Mouse (Mus musculus) G1E (cell line): ENCODE measurements around the gene Fastkd5. TPM values are rescaled to one million over a fixed set of nuclear protein-coding genes. Genes with fewer than 3 reads are reported as not detected.

Experiments
- ATAC-seq: 2 replicates; pipeline ENCODE4 v1.8.0; 2016; ENCODE audit warnings: mild to moderate bottlenecking; ENCODE audit not compliant: insufficient number of reproducible peaks, poor library complexity, low FRiP score, severe bottlenecking; ENCODE audit errors: extremely low read depth
- DNase-seq: peaks from one replicate; pipeline ENCODE4 v3.0.0; 2012; ENCODE audit warnings: low spot score
- H3K27me3 ChIP-seq: 2 replicates; pipeline ENCODE4 v1.6.1; 2012; ENCODE audit warnings: mild to moderate bottlenecking, low read length, inconsistent platforms; ENCODE audit not compliant: insufficient read depth
- H3K36me3 ChIP-seq: replicated peaks from 2 replicates; pipeline ENCODE3; 2012; ENCODE audit warnings: mild to moderate bottlenecking, inconsistent platforms
- H3K4me1 ChIP-seq: 2 replicates; pipeline ENCODE4 v1.6.1; 2012; ENCODE audit warnings: low read depth, low read length, inconsistent platforms, mixed read lengths; ENCODE audit not compliant: insufficient read depth
- H3K4me3 ChIP-seq: 2 replicates; pipeline ENCODE4 v1.5.1; 2012; ENCODE audit warnings: low read depth, mild to moderate bottlenecking, inconsistent platforms, low read length, moderate library complexity, mixed read lengths
- H3K9me3 ChIP-seq: replicated peaks from 2 replicates; pipeline ENCODE4 v1.6.1; 2012; ENCODE audit warnings: inconsistent platforms
- CTCF ChIP-seq: IDR thresholded peaks from 2 replicates; pipeline ENCODE4 v1.5.1; 2012; ENCODE audit warnings: low read depth, low read length, inconsistent platforms, mixed read lengths
- GATA1 ChIP-seq: IDR thresholded peaks from 2 replicates; pipeline ENCODE4 v1.6.1; 2012; ENCODE audit warnings: borderline replicate concordance, low read length, inconsistent platforms, mixed read lengths
- GATA2 ChIP-seq: IDR thresholded peaks from 2 replicates; pipeline ENCODE4 v1.6.1; 2012; ENCODE audit warnings: low read depth, low read length, inconsistent platforms, borderline replicate concordance
- POLR2AphosphoS5 ChIP-seq: IDR thresholded peaks from 2 replicates; pipeline ENCODE4 v1.6.1; 2012; ENCODE audit warnings: low read depth, low read length, inconsistent platforms; ENCODE audit not compliant: insufficient replicate concordance
- TAL1 ChIP-seq: conservative IDR thresholded peaks from 2 replicates; pipeline ENCODE4 v1.6.1; 2012; ENCODE audit warnings: low read depth, low read length, inconsistent platforms, mixed read lengths
- polyA plus RNA-seq: library from polyadenylated mRNA; stranded (reverse); fragments of >175 nt; gene quantifications from 2 replicates; pipeline ENCODE4 v1.2.3, GENCODE M21; 2012
- total RNA-seq, 2 experiments: library from RNA; stranded (forward) in 1 of 2; stranded (reverse) in 1 of 2; fragments of 200-1000 nt in 1 of 2; fragments of >200 nt in 1 of 2; fragmentation: Nextera tagmentation in 1 of 2; gene quantifications; 2 replicates each; pipeline ENCODE4 v1.2.3; 2014 to 2017

The Fastkd5 gene
- total and polyA plus RNA-seq, 3 experiments: 1.3 to 29.9 (median 20.5) TPM

DNA sequence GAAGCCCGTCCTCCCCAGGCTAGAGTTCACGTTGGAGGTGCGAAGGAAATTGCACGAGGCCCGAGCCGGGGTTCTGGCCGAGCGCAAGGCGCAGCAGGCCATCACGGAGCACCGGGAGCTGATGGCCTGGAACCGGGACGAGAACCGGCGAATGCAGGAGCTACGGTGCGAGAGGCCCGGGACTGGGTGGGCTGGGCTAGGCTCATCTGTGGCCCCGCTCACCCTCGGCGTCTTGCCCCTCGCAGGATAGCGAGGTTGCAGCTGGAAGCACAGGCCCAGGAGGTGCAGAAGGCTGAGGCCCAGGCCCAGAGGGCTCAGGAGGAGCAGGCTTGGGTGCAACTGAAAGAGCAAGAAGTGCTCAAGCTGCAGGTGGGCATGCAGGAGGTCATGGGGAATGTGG, 65.8 kb downstream of the Fastkd5 start:
- DNase-seq (peak; percentile 22), ATAC-seq (no peak)
- no peak for TF ChIP-seq CTCF
- no peak for TF ChIP-seq TAL1
- no peak for TF ChIP-seq POLR2AphosphoS5
- no peak for TF ChIP-seq GATA2
- no peak for TF ChIP-seq GATA1
- Histone ChIP-seq H3K4me3 (peak overlapping the region; percentile 97), H3K27me3 (no peaks in the 10 kb centered on the region), H3K36me3 (peaks cover 45% of the 10 kb centered on the region), H3K9me3 (no peaks in the 10 kb centered on the region), H3K4me1 (peaks cover 33% of the 10 kb centered on the region)

Other genes with a start within 250 kb of the Fastkd5 start
- 0.29 TPM in 1 of 2 replicates, not detected in the other for gene Cpxm1, start 232.5 kb downstream of the Fastkd5 start, total RNA-seq (2014; fragmentation: Nextera tagmentation)
- gene Cpxm1, start 232.5 kb downstream of the Fastkd5 start, total RNA-seq (2017): not detected in 2 replicates
- gene Cpxm1, start 232.5 kb downstream of the Fastkd5 start, polyA plus RNA-seq: not detected in 2 replicates
- not detected in 2 replicates for gene Gm28372, start 224.8 kb downstream of the Fastkd5 start, total RNA-seq (2014; fragmentation: Nextera tagmentation)
- gene Gm28372, start 224.8 kb downstream of the Fastkd5 start, total RNA-seq (2017): not detected in 2 replicates
- gene Gm28372, start 224.8 kb downstream of the Fastkd5 start, polyA plus RNA-seq: not detected in 2 replicates
- not detected in 2 replicates for gene 1700020A23Rik, start 224.8 kb downstream of the Fastkd5 start, total RNA-seq (2014; fragmentation: Nextera tagmentation)
- not detected in 2 replicates for gene 1700020A23Rik, start 224.8 kb downstream of the Fastkd5 start, total RNA-seq (2017)
- gene 1700020A23Rik, start 224.8 kb downstream of the Fastkd5 start, polyA plus RNA-seq: not detected in 2 replicates
- gene Tmem239, start 223.5 kb downstream of the Fastkd5 start, total RNA-seq (2014; fragmentation: Nextera tagmentation): not detected in 2 replicates
- gene Tmem239, start 223.5 kb downstream of the Fastkd5 start, total RNA-seq (2017): not detected in 2 replicates
- gene Tmem239, start 223.5 kb downstream of the Fastkd5 start, polyA plus RNA-seq: not detected in 2 replicates
- 55.2 and 58.9 TPM in 2 replicates for gene Vps16, start 205.7 kb downstream of the Fastkd5 start, total RNA-seq (2014; fragmentation: Nextera tagmentation)
- gene Vps16, start 205.7 kb downstream of the Fastkd5 start, total RNA-seq (2017): 180 and 190 TPM in 2 replicates
- gene Vps16, start 205.7 kb downstream of the Fastkd5 start, polyA plus RNA-seq: 12.6 and 20.2 TPM in 2 replicates
- 16.9 and 17.6 TPM in 2 replicates for gene Pced1a, start 205.3 kb downstream of the Fastkd5 start, total RNA-seq (2014; fragmentation: Nextera tagmentation)
- gene Pced1a, start 205.3 kb downstream of the Fastkd5 start, total RNA-seq (2017): 13.9 and 20.0 TPM in 2 replicates
- 17.4 and 19.7 TPM in 2 replicates for gene Pced1a, start 205.3 kb downstream of the Fastkd5 start, polyA plus RNA-seq
- 60.6 and 97.7 TPM in 2 replicates for gene Ptpra, start 179.7 kb downstream of the Fastkd5 start, total RNA-seq (2014; fragmentation: Nextera tagmentation)
- gene Ptpra, start 179.7 kb downstream of the Fastkd5 start, total RNA-seq (2017): 119 and 127 TPM in 2 replicates
- 11.4 and 22.6 TPM in 2 replicates for gene Ptpra, start 179.7 kb downstream of the Fastkd5 start, polyA plus RNA-seq
- 75.7 and 93.8 TPM in 2 replicates for gene Mrps26, start 66.3 kb downstream of the Fastkd5 start, total RNA-seq (2014; fragmentation: Nextera tagmentation)
- 60.6 and 79.2 TPM in 2 replicates for gene Mrps26, start 66.3 kb downstream of the Fastkd5 start, total RNA-seq (2017)
- gene Mrps26, start 66.3 kb downstream of the Fastkd5 start, polyA plus RNA-seq: 144 and 187 TPM in 2 replicates
- gene Oxt, start 53.9 kb downstream of the Fastkd5 start, total RNA-seq (2014; fragmentation: Nextera tagmentation): not detected in 2 replicates
- not detected in 2 replicates for gene Oxt, start 53.9 kb downstream of the Fastkd5 start, total RNA-seq (2017)
- not detected in 2 replicates for gene Oxt, start 53.9 kb downstream of the Fastkd5 start, polyA plus RNA-seq
- gene Avp, start 47.5 kb downstream of the Fastkd5 start, total RNA-seq (2014; fragmentation: Nextera tagmentation): not detected in 2 replicates
- not detected in 2 replicates for gene Avp, start 47.5 kb downstream of the Fastkd5 start, total RNA-seq (2017)
- not detected in 2 replicates for gene Avp, start 47.5 kb downstream of the Fastkd5 start, polyA plus RNA-seq
- gene Ubox5, start within 50 bp of the Fastkd5 start, total RNA-seq (2014; fragmentation: Nextera tagmentation): 11.2 and 13.0 TPM in 2 replicates
- 9.0 and 9.7 TPM in 2 replicates for gene Ubox5, start within 50 bp of the Fastkd5 start, total RNA-seq (2017)
- 2.7 and 3.2 TPM in 2 replicates for gene Ubox5, start within 50 bp of the Fastkd5 start, polyA plus RNA-seq
- 1.2 TPM in 1 of 2 replicates, not detected in the other for gene Lzts3, start 12.8 kb upstream of the Fastkd5 start, total RNA-seq (2014; fragmentation: Nextera tagmentation)
- 0.55 and 0.81 TPM in 2 replicates for gene Lzts3, start 12.8 kb upstream of the Fastkd5 start, total RNA-seq (2017)
- gene Lzts3, start 12.8 kb upstream of the Fastkd5 start, polyA plus RNA-seq: 1.1 and 1.2 TPM in 2 replicates
- 18.0 and 29.9 TPM in 2 replicates for gene Ddrgk1, start 34.6 kb upstream of the Fastkd5 start, total RNA-seq (2014; fragmentation: Nextera tagmentation)
- gene Ddrgk1, start 34.6 kb upstream of the Fastkd5 start, total RNA-seq (2017): 39.3 and 47.4 TPM in 2 replicates
- 66.8 and 67.4 TPM in 2 replicates for gene Ddrgk1, start 34.6 kb upstream of the Fastkd5 start, polyA plus RNA-seq
- gene Itpa, start 37.6 kb upstream of the Fastkd5 start, total RNA-seq (2014; fragmentation: Nextera tagmentation): 11.1 and 12.9 TPM in 2 replicates
- 113 and 136 TPM in 2 replicates for gene Itpa, start 37.6 kb upstream of the Fastkd5 start, total RNA-seq (2017)
- 4.0 and 10.9 TPM in 2 replicates for gene Itpa, start 37.6 kb upstream of the Fastkd5 start, polyA plus RNA-seq
- gene Slc4a11, start 67.5 kb upstream of the Fastkd5 start, total RNA-seq (2014; fragmentation: Nextera tagmentation): not detected in 2 replicates
- gene Slc4a11, start 67.5 kb upstream of the Fastkd5 start, total RNA-seq (2017): 0.06 and 0.66 TPM in 2 replicates
- 0.02 TPM in 2 replicates for gene Slc4a11, start 67.5 kb upstream of the Fastkd5 start, polyA plus RNA-seq